Mouse (Mus musculus) natural killer cell, adult 2 months (primary cell): ENCODE data around the gene Echdc3.
A peak's percentile ranks its signal among the peaks of the same experiment; 100 is the strongest.

Experiments used
- DNase-seq, 2 experiments: peaks; one replicate each; pipeline ENCODE4 v3.0.0; 2022; ENCODE audit warnings: low spot score in 2 of 2

Echdc3 gene

DNA sequence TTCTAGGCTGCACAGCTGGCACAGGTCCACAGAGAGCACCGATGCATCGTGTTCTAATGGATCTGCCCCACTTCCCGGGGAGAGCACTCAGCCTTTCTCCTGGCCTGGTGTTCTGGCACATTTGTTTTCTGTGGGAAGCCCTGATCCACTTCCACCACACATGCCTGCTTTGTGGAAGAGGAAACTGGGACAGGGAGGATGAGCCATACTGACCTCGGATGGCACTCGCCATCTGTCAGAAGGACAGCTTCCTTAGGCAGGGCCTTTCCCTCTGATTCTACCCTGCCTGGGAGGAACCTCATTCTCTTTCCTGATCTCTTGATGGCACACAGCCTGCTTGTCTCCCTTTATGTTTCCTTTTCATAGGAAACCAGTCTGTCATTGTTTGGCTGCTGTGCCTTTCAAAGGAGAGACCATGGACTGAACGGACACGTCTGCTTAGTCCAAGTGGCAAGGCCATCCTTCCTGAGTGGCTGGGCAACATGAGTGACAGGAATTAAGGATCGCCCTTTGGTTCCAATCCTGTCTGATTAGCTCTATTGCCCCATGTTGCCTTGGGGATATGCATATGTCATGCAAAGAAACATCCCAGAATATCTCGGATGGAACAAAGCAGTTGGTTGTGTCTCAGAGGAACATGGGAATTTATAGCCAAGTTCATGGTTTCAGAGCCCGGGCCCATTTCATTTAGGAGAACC lies 13.7 kb upstream of the Echdc3 start:
- no peak for DNase-seq

- DNase-seq, result peak; percentile 49 to 82
Observed at GRCm38 (mm10) chr2:6220141-6220805, 7.4 kb upstream of the Echdc3 start.

GRCm38 (mm10) chr2:6212327-6212723 lies 508 bp downstream of the Echdc3 start:
- no peak for DNase-seq

DNA sequence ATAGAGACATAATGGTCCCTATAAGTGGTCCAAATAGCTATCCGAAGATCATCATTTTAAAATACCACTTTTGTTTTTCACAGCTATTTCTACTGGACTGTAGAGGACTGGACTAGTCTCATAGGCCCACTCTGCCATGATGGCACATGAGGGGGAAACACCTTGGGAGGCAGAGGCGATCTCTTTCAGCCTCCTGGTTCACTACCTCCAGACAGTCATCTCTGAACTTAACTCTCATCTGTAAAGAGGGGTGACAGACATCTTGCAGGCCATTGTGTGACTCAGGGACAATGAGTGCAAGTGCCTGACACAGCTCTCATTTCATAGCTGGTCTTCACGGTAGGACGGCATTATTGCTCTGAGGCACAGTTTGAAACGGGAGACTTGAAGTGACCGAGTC lies 2.0 kb downstream of the Echdc3 start:
- no peak for DNase-seq

- peak in 1 of 2 experiments; percentile 25 for DNase-seq
Observed at GRCm38 (mm10) chr2:6209746-6210145, 3.1 kb downstream of the Echdc3 start.

DNA sequence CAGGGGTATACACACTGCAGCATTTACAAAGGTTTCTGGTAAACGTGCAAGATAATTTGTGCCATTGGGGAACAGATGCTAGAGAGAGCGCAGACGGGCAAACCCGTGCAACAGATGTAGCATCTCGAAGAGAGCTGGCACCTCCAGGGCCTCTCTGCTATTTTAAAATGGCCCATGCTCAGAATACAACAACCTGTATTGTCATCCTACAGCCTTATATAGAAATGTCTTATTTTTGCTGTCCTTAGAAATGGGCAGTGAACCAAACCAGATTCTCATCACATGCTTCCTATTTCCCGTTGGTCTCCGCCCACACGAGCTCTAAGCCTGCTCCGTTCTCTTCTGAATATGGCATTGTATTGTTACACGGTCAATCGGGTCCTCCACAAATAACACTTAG lies 3.7 kb downstream of the Echdc3 start:
- DNase-seq, result peak in 1 of 2 experiments; percentile 4

- no peak for DNase-seq
Observed at GRCm38 (mm10) chr2:6207736-6208135, 5.1 kb downstream of the Echdc3 start.

GRCm38 (mm10) chr2:6196363-6196973 lies 16.4 kb downstream of the Echdc3 start:
- DNase-seq, result no peak

DNA sequence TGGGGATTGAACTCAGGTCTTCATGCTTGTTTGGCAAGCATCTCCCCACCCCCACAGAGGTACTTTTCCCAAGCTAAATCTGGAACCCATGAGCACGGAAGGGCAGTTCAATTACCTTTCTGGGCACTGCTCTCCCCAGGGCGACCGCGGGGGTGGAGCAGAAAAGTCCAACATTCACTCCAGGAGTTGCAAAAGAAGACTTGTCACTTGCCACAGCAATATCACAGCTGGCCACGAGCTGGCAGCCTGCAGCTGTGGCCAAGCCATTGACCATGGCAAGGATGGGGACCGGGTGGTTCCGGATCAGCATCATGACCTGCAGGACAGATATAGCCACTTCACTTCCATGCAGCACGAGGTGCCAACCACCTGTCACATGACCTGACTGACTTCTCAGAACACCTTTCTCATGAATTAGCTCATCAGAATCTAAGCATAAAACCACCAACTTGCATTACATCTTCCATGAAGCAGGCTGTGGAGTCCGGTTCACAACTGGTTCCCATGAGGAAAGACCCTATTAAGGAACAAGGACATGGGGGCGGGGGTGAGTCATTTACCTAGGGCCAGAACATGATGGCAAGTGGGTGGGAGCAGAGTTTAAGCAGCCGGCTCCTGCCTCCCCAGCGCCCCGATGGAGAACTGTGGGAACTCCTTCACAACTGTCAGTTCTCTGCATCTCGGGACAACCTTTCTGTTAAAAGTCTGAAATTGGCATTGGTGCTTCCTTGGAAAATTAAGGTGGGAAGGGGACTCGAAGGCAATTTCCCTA lies 17.2 kb downstream of the Echdc3 start:
- DNase-seq, result no peak

DNA sequence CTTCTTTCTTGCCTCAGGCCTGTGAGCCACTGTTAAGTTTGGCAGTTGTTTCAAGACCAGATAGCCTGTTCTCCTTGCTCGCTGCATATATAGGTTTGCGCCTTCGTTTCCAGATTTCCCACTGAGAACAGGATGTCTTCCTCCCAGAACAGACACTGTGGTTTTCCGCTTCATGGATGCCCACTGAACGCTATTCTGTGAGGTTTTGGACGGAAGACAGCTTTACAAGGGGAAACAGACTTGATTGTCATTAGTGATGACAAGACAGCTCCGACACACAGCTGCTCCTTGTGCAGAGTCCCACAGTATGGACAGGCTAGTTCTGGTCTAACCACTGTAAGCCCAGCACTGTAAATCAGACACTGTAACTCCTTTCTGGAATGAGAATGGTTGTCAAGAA lies 18.3 kb downstream of the Echdc3 start:
- DNase-seq, result no peak

- no peak for DNase-seq
Observed at GRCm38 (mm10) chr2:6193591-6193973, 19.3 kb downstream of the Echdc3 start.

GRCm38 (mm10) chr2:6192820-6193590 lies 19.8 kb downstream of the Echdc3 start:
- peak in 1 of 2 experiments; percentile 23 for DNase-seq

- DNase-seq, result no peak
Observed at GRCm38 (mm10) chr2:6190036-6190435, 22.8 kb downstream of the Echdc3 start.

DNA sequence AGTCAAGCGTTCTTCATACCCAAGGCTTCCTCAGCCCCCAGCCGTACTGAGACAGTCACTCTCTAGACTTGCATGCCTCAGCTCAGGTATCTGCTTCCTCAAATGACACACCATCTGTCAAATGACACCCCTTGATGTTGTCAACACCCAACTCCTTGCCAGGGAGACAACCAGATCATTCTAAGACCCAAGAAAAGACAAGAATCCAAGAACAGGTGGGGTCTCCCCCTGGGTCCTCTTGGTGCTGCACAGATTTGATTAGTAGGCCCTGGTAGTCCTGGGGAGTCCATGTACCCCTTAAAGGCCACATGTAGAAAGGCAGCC lies 23.2 kb downstream of the Echdc3 start:
- DNase-seq, result no peak

- peak in 1 of 2 experiments; percentile 46 for DNase-seq
Observed at GRCm38 (mm10) chr2:6188891-6189674, 23.8 kb downstream of the Echdc3 start.

- DNase-seq, result no peak
Observed at GRCm38 (mm10) chr2:6187418-6187817, 25.4 kb downstream of the Echdc3 start.

- DNase-seq, result no peak
Observed at GRCm38 (mm10) chr2:6186913-6187312, 25.9 kb downstream of the Echdc3 start.

- no peak for DNase-seq
Observed at GRCm38 (mm10) chr2:6179749-6180117, 33.1 kb downstream of the Echdc3 start.

DNA sequence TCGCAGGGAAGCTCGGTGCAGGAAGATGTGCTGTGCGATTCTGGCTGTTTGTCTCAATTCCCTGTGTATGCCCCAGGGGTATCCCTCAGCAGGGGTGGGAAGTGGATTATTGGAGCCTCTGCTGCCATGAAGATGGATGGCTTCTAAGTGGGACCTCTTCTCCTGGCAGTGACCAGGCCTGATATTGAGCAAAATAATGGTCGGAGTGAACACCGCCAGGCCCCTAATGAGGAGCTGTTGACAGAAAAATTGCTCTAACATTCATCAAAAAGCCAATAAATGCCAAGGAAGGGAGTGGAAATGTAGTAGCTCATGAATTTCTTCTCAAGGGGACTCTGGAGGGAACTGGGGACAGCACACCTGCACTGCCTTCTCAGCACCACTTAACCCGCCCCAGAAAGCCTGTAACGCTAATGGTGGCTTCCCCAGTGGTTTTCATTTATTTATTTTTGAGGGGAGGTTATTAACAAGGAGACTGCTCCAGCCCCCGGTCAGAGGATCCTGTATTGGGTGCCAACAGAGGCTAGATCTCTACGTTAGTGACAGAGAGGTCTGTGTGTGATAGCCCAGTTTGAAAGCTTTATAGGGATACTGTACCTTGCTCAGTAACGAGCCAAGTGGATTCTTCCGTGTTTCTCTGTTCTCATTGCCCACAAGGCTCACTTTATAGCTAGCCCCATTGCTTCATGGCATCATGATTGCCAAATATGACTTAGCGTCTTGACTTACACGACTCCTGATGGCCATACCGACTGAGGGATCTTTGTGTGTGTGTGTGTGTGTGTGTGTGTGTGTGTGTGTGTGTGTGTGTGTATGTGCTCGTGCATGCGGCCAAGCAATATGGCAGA lies 33.7 kb downstream of the Echdc3 start:
- DNase-seq, result no peak

- no peak for DNase-seq
Observed at GRCm38 (mm10) chr2:6173013-6173412, 39.8 kb downstream of the Echdc3 start.
